8 mouse cellular contexts compared by ENCODE assay signal in genomic region chr12:33302070-33302469, GRCm38 (mm10).
A peak's percentile ranks its signal among the peaks of the same experiment; 100 is the strongest.
DNase-seq lines count a peak whose midpoint lies in the region; ATAC-seq and TF ChIP-seq lines count a peak whose summit lies in the region.

No protein-coding gene starts in this region.

- H3K4me2 ChIP-seq in midbrain, postnatal 0 days (ENCODE audit: low read depth, low read length, poor library complexity, severe bottlenecking), result peak overlapping the region; percentile 87
- peak overlapping the region; percentile 82 for H3K4me2 ChIP-seq in stomach, postnatal 0 days (replicated peaks; ENCODE audit: low read depth)

- H3K4me3 ChIP-seq in liver, adult 2 months (ENCODE audit: insufficient read depth, low read depth, low read length), result peak overlapping the region; percentile 56
- H3K4me3 ChIP-seq in midbrain, postnatal 0 days (ENCODE audit: low read depth, low read length), result peak overlapping the region; percentile 37
- peak overlapping the region; percentile 56 for H3K4me3 ChIP-seq in stomach, postnatal 0 days (ENCODE audit: low read depth, low read length)

- no peak for TF ChIP-seq EP300 in stomach, postnatal 0 days (optimal IDR thresholded peaks at IDR 0.05)

- H3K27me3 ChIP-seq in liver, adult 2 months (ENCODE audit: control insufficient read depth, insufficient read depth, low read length), result no peaks in the 10 kb centered on the region
- no peaks in the 10 kb centered on the region for H3K27me3 ChIP-seq in midbrain, postnatal 0 days (ENCODE audit: insufficient read depth, low read length)
- H3K27me3 ChIP-seq in stomach, postnatal 0 days (ENCODE audit: control insufficient read depth, insufficient read depth, low read length), result no peaks in the 10 kb centered on the region

- WGBS in liver, adult 2 months, result under 1% methylated on average over 14 of the region's 14 CpGs
- 0% methylated on average over 14 of the region's 14 CpGs for WGBS in midbrain, postnatal 0 days
- under 1% methylated on average over 14 of the region's 14 CpGs for WGBS in stomach, postnatal 0 days

- peak overlapping the region; percentile 39 for H3K9ac ChIP-seq in liver, adult 2 months (ENCODE audit: low read depth, low read length)
- no peak overlapping the region for H3K9ac ChIP-seq in midbrain, postnatal 0 days (replicated peaks; ENCODE audit: low read length, poor library complexity, severe bottlenecking)
- H3K9ac ChIP-seq in stomach, postnatal 0 days (ENCODE audit: low read length), result peak overlapping the region; percentile 65; the same call in 1 of the 2 replicates

- H3K9me3 ChIP-seq in midbrain, postnatal 0 days (ENCODE audit: low read length), result no peaks in the 10 kb centered on the region
- H3K9me3 ChIP-seq in stomach, postnatal 0 days (ENCODE audit: control insufficient read depth, low read length), result no peaks in the 10 kb centered on the region

- no peak for TF ChIP-seq CTCF in liver, adult 2 months (IDR thresholded peaks at IDR 0.05; ENCODE audit: low read depth, low read length)
- no peak for TF ChIP-seq CTCF in midbrain, postnatal 0 days (IDR thresholded peaks at IDR 0.05)
- peak; percentile 15; the same call in 1 of the 2 replicates for TF ChIP-seq CTCF in stomach, postnatal 0 days (IDR thresholded peaks at IDR 0.05; ENCODE audit: low read depth)

- peak overlapping the region; percentile 65 for H3K27ac ChIP-seq in liver, adult 2 months (replicated peaks; ENCODE audit: insufficient read depth, low read depth, low read length)
- no peak overlapping the region for H3K27ac ChIP-seq in midbrain, postnatal 0 days (ENCODE audit: low read depth, low read length)
- H3K27ac ChIP-seq in stomach, postnatal 0 days (replicated peaks), result no peak overlapping the region

- H3K79me2 ChIP-seq in liver, adult 2 months (ENCODE audit: control insufficient read depth, insufficient read depth, low read length), result peaks cover 18% of the 10 kb centered on the region; the same call in 1 of the 2 replicates

- peak; percentile 38; the same call in 1 of the 2 replicates for TF ChIP-seq POLR2A in liver, adult 2 months (IDR thresholded peaks at IDR 0.05; ENCODE audit: extremely low read depth, insufficient read depth, low read length)

- peak; percentile 28 to 39 for DNase-seq in right cerebral cortex, adult 2 months (ENCODE audit: low spot score in 2 of 2)
- no peak for DNase-seq in right cerebral cortex, postnatal 36 days (ENCODE audit: low spot score in 2 of 2)
- DNase-seq in embryo, embryonic 9.5 days (ENCODE audit: extremely low spot score), result peak; percentile 41
- peak; percentile 83 to 85 for DNase-seq in heart, adult 18-20 months
- DNase-seq in kidney, adult 11 months, result peak; percentile 82
- DNase-seq in liver, adult 2 months (ENCODE audit: extremely low read depth, low read depth, low spot score), result peak; percentile 97
- DNase-seq in midbrain, postnatal 0 days (ENCODE audit: low spot score), result peak; percentile 72
- peak; percentile 78 for DNase-seq in stomach, postnatal 0 days (ENCODE audit: low spot score)

- H3K36me3 ChIP-seq in liver, adult 2 months (ENCODE audit: control insufficient read depth, insufficient read depth, low read length), result no peaks in the 10 kb centered on the region
- H3K36me3 ChIP-seq in midbrain, postnatal 0 days (ENCODE audit: insufficient read depth, low read length), result no peaks in the 10 kb centered on the region
- H3K36me3 ChIP-seq in stomach, postnatal 0 days (ENCODE audit: control insufficient read depth, insufficient read depth, low read length), result no peaks in the 10 kb centered on the region

- peak; percentile 68 for ATAC-seq in midbrain, postnatal 0 days (ENCODE audit: low FRiP score)
- peak; percentile 89 for ATAC-seq in stomach, postnatal 0 days (ENCODE audit: low FRiP score, low TSS enrichment)

- peaks cover 21% of the 10 kb centered on the region for H3K4me1 ChIP-seq in liver, adult 2 months (ENCODE audit: control insufficient read depth, insufficient read depth, low read length)
- peaks cover 12% of the 10 kb centered on the region; the same call in 1 of the 2 replicates for H3K4me1 ChIP-seq in midbrain, postnatal 0 days (ENCODE audit: insufficient read depth, low read length)
- H3K4me1 ChIP-seq in stomach, postnatal 0 days (replicated peaks; ENCODE audit: control insufficient read depth, insufficient read depth), result no peaks in the 10 kb centered on the region

Comparison
In these comparisons a context has a peak if more than half of its experiments do, and no peak if none do; other contexts are left out.
1. DNase-seq: peak in right cerebral cortex, adult 2 months (2 of 2), embryo, embryonic 9.5 days (single experiment), heart, adult 18-20 months (2 of 2), kidney, adult 11 months (single experiment), liver, adult 2 months (single experiment), midbrain, postnatal 0 days (single experiment) and stomach, postnatal 0 days (single experiment); none in right cerebral cortex, postnatal 36 days (0 of 2).
2. Peak in every context shown above with its lines, with median percentiles within 50 percentile points of each other: H3K4me3 ChIP-seq.